9 mouse cellular contexts compared by ENCODE assay signal in genomic region chr19:28758854-28759253, GRCm38 (mm10).
A peak's percentile ranks its signal among the peaks of the same experiment; 100 is the strongest.
DNase-seq lines count a peak whose midpoint lies in the region; ATAC-seq and TF ChIP-seq lines count a peak whose summit lies in the region.
"Had no signal": no experiment of that assay in that cellular context is flagged by ENCODE, and none has a peak within 500 bp of the region (broad histone marks: within the 10 kb centered on the region; RNA-seq: fewer than 3 reads in every experiment).

No protein-coding gene starts in this region.

- DNase-seq in 3T3-L1 (ENCODE audit: low read depth, low spot score), result peak; percentile 89
- peak; percentile 9 for DNase-seq in c-Kit-positive CD71-positive TER-119-negative erythroid progenitor cells, embryonic 14.5 days (ENCODE audit: low read depth)
- peak; percentile 74 to 77 for DNase-seq in kidney, postnatal 25 days
- peak; percentile 38 for DNase-seq in lung, adult 2 months
- DNase-seq in right cerebral cortex, postnatal 10 days (ENCODE audit: low spot score in 2 of 2), result peak; percentile 88 to 89

- H3K36me3 ChIP-seq in E14TG2a.4 (ENCODE audit: insufficient read depth, low read length), result no peaks in the 10 kb centered on the region
- H3K36me3 ChIP-seq in intestine, embryonic 15.5 days, result no peaks in the 10 kb centered on the region
- H3K36me3 ChIP-seq: stomach, embryonic 15.5 days had no signal

- peaks cover 12% of the 10 kb centered on the region for H3K9me3 ChIP-seq in E14TG2a.4 (ENCODE audit: low read length)
- no peaks in the 10 kb centered on the region for H3K9me3 ChIP-seq in intestine, embryonic 15.5 days
- H3K9me3 ChIP-seq: stomach, embryonic 15.5 days had no signal

- TF ChIP-seq POLR2A in lung, adult 2 months (IDR thresholded peaks at IDR 0.05; ENCODE audit: borderline replicate concordance, extremely low read depth, low read depth, low read length), result no peak

- H3K4me3 ChIP-seq in E14TG2a.4 (replicated peaks; ENCODE audit: low read length), result no peak overlapping the region
- H3K4me3 ChIP-seq in lung, adult 2 months (replicated peaks; ENCODE audit: extremely low read depth, low read depth, low read length), result no peak overlapping the region
- H3K4me3 ChIP-seq in intestine, embryonic 15.5 days (replicated peaks), result no peak overlapping the region
- H3K4me3 ChIP-seq: stomach, embryonic 15.5 days had no signal

- 44% methylated on average over 7 of the region's 7 CpGs for WGBS in lung, adult 2 months
- 58% methylated on average over 7 of the region's 7 CpGs for WGBS in intestine, embryonic 15.5 days

- H3K9ac ChIP-seq in intestine, embryonic 15.5 days, result no peak overlapping the region
- H3K9ac ChIP-seq: stomach, embryonic 15.5 days had no signal

- peak; percentile 72 for ATAC-seq in frontal cortex, adult (ENCODE audit: low TSS enrichment)
- no peak for ATAC-seq in intestine, embryonic 15.5 days

- peaks cover 6% of the 10 kb centered on the region for H3K4me1 ChIP-seq in E14TG2a.4 (replicated peaks; ENCODE audit: low read depth, low read length)
- no peaks in the 10 kb centered on the region for H3K4me1 ChIP-seq in lung, adult 2 months (ENCODE audit: control insufficient read depth, insufficient read depth, low read length)
- no peaks in the 10 kb centered on the region for H3K4me1 ChIP-seq in intestine, embryonic 15.5 days (replicated peaks)
- H3K4me1 ChIP-seq: stomach, embryonic 15.5 days had no signal

- peaks cover 3% of the 10 kb centered on the region; the same call in 1 of the 2 replicates for H3K27me3 ChIP-seq in E14TG2a.4 (ENCODE audit: insufficient read depth, low read length)
- H3K27me3 ChIP-seq in intestine, embryonic 15.5 days (replicated peaks), result no peaks in the 10 kb centered on the region
- H3K27me3 ChIP-seq: stomach, embryonic 15.5 days had no signal

- TF ChIP-seq CTCF in E14TG2a.4 (conservative IDR thresholded peaks at IDR 0.05; ENCODE audit: low read length), result peak; percentile 62
- peak; percentile 80 for TF ChIP-seq CTCF in lung, adult 2 months (IDR thresholded peaks at IDR 0.05; ENCODE audit: insufficient read depth, low read length)

- H3K27ac ChIP-seq in intestine, embryonic 15.5 days, result no peak overlapping the region
- H3K27ac ChIP-seq: stomach, embryonic 15.5 days had no signal

- H3K4me2 ChIP-seq in intestine, embryonic 15.5 days (replicated peaks), result no peak overlapping the region
- H3K4me2 ChIP-seq: stomach, embryonic 15.5 days had no signal

Comparison
In these comparisons a context has a peak if more than half of its experiments do, and no peak if none do; other contexts are left out.
1. DNase-seq: peak in every context shown above with its lines; median percentile 89 in 3T3-L1; 88 in right cerebral cortex, postnatal 10 days; 76 in kidney, postnatal 25 days; 38 in lung, adult 2 months; 9 in c-Kit-positive CD71-positive TER-119-negative erythroid progenitor cells, embryonic 14.5 days.